Mouse (Mus musculus): ENCODE measurements around the gene Uqcr11.

Gene Uqcr11

GRCm38 (mm10) chr10:80376160-80376559 is 30.5 kb downstream of the Uqcr11 start:
- DNase-seq (ENCODE audit: low spot score) = peak; percentile 89

GRCm38 (mm10) chr10:80374063-80374462 is 32.6 kb downstream of the Uqcr11 start:
- no peak for DNase-seq (ENCODE audit: low spot score)

GRCm38 (mm10) chr10:80372706-80373105 is 33.9 kb downstream of the Uqcr11 start:
- DNase-seq (ENCODE audit: low spot score) = no peak

GRCm38 (mm10) chr10:80371983-80372382 is 34.6 kb downstream of the Uqcr11 start:
- no peak for DNase-seq (ENCODE audit: low spot score)

- DNase-seq (ENCODE audit: low spot score) = no peak
Measured at GRCm38 (mm10) chr10:80371411-80371966, 35.1 kb downstream of the Uqcr11 start.

- no peak for DNase-seq (ENCODE audit: low spot score)
Measured at GRCm38 (mm10) chr10:80369995-80370747, 36.5 kb downstream of the Uqcr11 start.

GRCm38 (mm10) chr10:80368392-80368791 is 38.2 kb downstream of the Uqcr11 start:
- DNase-seq (ENCODE audit: low spot score) = no peak

GRCm38 (mm10) chr10:80367954-80368353 is 38.7 kb downstream of the Uqcr11 start:
- no peak for DNase-seq (ENCODE audit: low spot score)

GRCm38 (mm10) chr10:80365736-80366135 is 40.9 kb downstream of the Uqcr11 start:
- DNase-seq (ENCODE audit: low spot score) = no peak

- DNase-seq (ENCODE audit: low spot score) = no peak
Measured at GRCm38 (mm10) chr10:80363734-80364133, 42.9 kb downstream of the Uqcr11 start.

- no peak for DNase-seq (ENCODE audit: low spot score)
Measured at GRCm38 (mm10) chr10:80357994-80358639, 48.5 kb downstream of the Uqcr11 start.

- no peak for DNase-seq (ENCODE audit: low spot score)
Measured at GRCm38 (mm10) chr10:80357336-80357735, 49.3 kb downstream of the Uqcr11 start.

GRCm38 (mm10) chr10:80356737-80357136 is 49.9 kb downstream of the Uqcr11 start:
- DNase-seq (ENCODE audit: low spot score) = no peak

GRCm38 (mm10) chr10:80356001-80356682 is 50.5 kb downstream of the Uqcr11 start, which contains the start of gene Plk5:
Plk5 (plus strand) TSS chr10:80356459.
- no peak for DNase-seq (ENCODE audit: low spot score)

GRCm38 (mm10) chr10:80355431-80355830 is 51.2 kb downstream of the Uqcr11 start:
- no peak for DNase-seq (ENCODE audit: low spot score)

All from layer of hippocampus, adult 9-10 months (tissue).